Mouse (Mus musculus) layer of hippocampus, adult 18-20 months (tissue): ENCODE results near the gene Taf3. TPM values are rescaled to one million over a fixed set of nuclear protein-coding genes. Genes with fewer than 3 reads are reported as not detected.

Experiments used
- DNase-seq, 2 experiments: peaks; one replicate each; pipeline ENCODE4 v3.0.0; 2022; ENCODE audit warnings: low spot score in 2 of 2
- total RNA-seq, 2 experiments: library from RNA; stranded (reverse); gene quantifications; 2 replicates each; pipeline ENCODE4 v1.2.3; 2021

Gene Taf3
- total RNA-seq, 2 experiments from 2014 or later = 15.6 to 16.2 TPM

DNA sequence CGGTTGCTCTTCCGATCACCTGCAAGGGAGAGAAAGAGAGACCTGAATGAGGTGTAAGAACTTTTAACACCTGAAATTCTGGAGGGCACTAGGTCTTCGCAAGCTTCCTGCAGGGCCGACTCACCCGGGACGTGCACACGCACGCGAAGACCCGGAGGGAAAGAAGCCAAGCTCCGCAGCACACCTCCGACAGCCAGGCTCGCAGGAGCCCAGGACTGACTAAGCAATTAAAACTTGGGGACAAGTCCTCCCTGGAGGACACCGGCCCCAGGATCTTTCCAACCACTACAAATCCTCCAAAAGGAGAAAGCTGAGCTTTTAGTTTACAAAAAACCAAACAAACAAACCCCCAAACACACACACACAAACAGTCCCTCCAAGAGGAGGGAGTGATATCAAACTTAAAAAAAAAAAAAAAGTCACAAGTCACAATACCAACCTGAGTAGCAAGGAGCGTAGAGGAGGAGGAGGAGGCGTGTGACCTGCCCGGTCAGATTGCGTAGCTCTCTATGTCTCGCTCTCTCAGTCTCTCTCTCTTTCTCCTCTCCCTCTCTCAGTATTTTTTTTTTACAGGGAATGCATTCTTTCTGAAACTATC is 170.3 kb downstream of the Taf3 start:
- DNase-seq = no peak

DNA sequence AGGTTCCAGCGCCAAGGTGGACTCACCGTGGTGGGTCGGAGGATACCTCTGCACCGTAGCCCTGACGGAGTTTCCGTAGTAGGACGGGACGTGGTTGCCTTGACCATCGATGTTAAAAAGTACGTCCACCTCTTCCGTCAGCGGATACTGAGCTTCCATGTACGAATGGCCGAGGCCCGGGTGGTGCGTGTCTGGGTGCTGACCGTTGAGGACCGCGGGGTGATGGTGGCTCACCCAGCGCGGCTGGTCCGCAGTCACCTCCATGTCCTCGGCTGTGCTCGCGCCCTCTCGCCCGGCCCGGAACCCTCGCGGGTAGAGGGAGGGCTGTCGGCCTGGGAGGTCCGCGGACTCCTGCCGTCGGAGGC is 171.1 kb downstream of the Taf3 start:
- DNase-seq = no peak

DNA sequence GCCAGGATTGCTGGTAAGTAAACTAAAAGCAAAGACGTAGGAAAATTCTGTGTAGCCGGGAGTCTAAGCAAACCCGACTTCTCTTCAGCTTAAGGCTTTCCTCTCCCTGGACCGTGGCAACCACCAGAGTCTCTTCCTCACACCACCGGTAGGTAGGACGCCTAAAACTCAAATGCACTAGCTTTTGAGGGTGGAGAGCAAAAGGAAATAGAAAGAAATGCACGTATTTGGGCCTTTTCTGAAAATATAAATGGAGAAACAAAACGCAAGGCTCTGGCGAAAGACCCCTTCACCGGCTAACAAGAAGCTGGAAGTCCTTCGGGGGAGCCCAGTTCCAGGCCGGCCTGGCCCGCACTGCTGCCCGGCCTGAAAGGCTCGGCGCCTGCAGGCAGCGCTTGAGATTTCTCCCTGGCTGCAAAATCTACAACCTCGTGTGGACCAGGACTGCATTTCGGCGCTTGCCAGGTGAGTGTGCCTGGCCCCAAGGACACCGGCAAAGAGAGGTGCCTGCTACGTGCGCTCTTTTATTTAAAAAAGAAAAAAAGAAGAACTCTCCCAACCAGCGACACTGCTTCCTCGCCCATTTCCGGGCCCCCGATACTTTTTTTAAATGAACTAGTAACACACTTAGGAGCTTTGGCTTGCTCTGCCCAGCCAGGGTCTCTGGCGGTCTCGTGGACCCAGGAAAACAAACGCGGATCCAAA is 171.6 kb downstream of the Taf3 start:
- DNase-seq = no peak

DNA sequence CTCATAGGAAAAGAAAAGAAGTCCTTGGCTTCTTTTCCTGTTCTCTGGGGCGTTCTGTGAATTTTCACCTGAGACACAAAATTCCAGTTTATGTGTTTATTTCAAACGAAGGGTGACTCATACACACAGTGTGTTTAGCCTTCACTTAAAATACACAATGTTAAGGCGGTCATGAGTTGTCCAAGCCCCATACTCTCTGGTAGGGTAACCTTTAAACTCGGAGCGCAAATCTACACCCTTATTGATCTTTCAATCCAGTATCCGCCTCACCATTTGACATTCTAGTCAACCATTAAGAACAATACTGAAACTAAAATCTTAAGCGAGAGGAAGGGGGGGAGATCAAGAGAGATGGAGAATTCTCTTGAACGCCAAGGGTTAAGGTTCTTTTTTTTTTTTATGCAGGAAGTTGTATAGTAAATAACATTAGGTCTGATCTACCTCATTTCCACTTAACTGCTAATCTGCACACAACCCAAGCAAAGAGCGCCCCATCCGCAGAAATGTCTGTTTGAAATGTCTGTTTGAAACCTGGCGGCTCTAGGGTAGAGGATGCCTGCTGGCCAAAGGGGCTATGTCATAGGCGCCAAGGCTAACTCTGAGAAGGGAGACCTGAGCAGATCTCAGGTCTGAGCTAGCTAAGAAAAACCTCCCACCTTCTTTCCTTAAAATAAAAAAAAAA is 172.6 kb downstream of the Taf3 start:
- no peak for DNase-seq

DNA sequence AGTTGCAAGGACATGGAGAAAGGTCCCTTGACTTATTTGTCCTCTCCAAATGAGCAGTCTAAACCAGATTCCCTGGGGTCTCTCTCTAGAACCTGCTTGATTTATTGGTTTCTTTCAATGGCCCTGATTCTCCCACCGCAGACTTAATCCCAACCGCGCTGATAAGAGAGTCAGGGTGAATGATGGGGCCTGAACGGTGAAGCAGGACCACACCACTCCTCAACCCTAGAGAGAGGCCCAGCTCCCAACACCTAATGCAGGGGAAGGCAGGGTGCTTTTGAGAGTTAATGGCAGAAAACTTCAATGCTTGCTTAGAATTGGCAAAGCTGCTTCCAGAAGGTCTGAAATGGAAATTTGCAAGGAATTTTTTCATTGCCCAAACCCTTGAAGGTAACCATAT is 173.2 kb downstream of the Taf3 start:
- DNase-seq = no peak

DNA sequence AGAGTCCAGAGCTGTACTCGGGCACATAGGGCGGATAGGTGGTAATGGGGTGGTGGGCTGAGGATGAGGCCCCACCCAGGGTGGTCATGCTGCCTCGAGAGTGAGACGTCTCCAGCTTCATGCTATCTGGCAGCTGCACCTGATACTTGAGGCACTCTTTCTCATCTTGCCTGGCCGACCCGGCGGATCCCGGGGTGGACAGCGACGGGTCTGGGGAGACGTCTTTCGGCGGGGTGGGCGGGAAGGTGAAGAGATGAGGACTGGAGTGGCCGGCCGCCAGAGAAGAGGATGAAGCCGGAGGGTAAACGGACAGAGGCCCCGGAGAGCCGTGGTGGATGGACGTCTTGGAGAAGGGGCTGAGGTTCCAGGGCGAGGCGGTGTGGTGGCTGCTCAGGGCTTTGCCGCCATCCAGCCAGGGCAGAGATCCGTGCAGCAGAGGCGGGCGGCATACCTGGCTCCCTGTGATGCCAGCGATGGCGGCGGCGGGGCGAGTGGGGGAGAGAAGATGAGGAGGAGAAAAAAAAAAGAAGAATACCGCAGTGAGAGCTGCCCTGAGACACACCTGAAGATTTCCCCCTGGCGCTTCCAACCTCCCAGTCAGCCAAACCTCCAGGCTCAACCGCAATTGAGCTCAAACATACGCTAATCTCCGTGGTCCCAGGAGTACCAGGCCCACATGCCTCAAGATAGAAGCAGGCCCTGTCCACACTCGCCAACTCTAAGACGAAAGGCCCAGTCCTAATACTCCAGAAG is 173.8 kb downstream of the Taf3 start:
- DNase-seq = no peak

DNA sequence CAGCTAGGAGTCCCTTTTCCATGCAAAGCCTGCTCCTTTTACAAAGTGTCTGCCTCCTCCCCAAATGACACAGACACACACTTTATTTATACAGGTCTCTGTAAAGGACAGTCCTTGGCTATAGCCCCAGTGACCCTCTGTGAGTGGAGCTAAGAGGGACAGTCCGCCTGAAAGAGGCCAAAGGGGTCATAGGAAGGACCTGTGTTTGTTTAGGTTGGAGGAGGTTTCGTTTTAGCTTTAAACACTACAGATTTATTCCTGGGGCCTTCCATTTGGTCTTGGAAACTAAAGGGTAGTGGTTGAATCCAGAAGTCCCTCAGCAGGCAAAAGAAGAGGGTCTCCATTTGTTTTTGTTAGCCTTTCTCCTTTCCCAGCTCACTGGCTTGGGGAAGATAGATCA is 174.6 kb downstream of the Taf3 start:
- no peak for DNase-seq

DNA sequence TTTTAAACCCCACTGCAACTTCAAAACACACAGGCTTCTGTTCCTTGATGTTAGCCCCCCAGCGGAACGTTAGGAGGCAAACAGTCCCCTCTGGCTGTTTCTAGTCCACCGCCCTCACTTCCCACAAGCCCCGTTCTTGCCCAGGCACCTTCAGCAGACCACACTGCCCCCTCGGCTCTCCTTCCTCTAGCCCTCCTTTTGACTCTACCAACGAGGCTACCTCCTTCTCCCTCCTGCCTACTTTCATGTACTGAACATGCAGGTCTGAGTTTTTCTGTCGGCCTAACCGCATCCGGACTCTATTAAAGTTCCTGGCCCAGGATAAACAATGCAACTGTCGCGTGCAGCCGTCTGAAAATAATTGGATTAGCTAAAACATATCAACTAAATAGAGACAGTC is 175.7 kb downstream of the Taf3 start:
- DNase-seq = no peak

DNA sequence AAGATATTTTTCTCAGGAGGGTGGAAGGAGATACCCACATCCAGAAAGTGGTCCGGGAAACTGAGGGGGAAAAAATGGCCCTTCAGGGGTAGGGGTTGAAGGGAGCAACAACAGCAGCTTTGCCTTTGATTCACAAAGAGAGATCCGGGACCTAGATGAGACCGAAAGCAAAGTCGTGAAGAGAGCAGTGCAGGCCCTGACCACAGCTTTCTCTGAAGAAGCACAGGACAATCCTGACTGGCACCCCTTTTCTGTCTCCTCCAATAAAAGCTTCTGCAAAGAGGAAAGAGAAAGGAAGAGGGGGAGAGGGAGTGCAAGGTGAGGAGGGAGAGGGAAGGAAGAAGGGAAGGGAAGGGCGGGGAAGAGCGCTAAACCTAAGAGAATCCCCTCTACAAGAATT is 176.6 kb downstream of the Taf3 start:
- no peak for DNase-seq

DNA sequence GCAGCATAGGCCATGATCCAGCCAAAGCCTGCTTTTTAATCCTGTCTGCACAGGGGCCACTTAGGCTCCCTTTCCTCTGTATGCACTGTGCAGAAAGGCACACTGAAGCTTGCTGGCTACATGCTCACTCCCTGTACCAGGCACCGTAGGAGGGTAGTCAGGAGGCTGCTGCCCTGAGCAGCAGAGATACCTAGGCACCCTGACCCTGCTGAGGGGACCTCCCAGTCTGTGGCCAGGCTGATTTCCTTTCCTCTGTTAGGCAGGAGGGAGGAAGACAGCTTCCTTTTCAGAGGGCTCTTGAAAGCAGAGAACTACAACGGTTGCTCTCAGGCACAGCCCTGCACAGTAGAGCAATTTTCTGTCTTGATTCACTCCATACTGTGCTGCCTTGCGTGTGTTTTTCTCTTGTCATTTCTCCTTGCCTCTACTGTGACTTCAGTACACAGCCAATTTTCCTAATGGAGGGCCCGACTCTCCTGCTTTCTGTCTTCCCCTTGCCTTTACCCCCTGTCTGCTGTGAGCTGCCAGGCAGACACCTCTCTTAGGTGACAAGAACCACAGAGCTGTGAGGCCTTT is 177.2 kb downstream of the Taf3 start:
- no peak for DNase-seq

DNA sequence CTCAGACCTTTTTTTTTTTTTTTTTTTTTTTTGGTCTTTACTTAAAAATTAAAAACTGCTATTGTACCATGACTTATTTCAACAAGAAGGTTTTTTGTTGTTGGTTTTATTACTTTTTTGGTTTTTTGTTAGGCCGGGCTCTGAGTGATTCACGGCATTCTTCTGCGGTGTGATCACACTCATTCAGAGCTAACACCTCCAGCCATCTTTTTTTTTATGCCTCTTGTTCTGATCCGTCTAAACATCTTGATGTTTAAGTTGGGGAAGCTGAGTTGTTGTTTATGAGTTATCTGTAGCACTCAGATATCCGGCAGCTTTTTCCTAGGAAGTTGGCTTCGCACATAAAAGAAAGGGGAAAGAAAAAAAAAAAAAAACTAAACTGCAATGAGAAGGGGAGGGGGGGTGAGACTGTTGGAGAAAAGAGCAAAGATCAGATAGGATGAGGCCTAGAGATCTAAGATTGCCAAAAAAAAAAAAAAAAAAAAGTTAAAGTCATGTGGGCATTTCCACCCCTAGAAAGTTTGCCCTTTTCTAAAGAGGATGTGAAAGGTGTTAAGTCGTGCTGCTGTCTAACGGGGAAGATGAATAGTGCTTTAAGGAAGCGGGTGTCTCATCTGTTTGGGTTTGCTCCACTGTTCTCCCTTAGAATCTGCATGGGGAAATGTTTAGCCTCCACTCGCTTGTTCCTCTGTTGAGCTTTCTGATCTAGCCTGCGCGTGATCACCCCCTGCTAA is 181.1 kb downstream of the Taf3 start:
- no peak for DNase-seq

Other genes with a start within 250 kb of the Taf3 start
- not detected for gene 4930412O13Rik, start 167.3 kb downstream of the Taf3 start, total RNA-seq
- gene 9230102O04Rik, start 159.1 kb downstream of the Taf3 start, total RNA-seq = not detected
- gene Gata3, start 158.6 kb downstream of the Taf3 start, total RNA-seq = not detected
- gene Atp5c1, start 31.9 kb upstream of the Taf3 start, total RNA-seq = 100 to 1,000 TPM; 256 to 261 TPM
- gene Kin, start 32.0 kb upstream of the Taf3 start, total RNA-seq = 10 to 100 TPM; 10.3 to 10.4 TPM
- gene Itih2, start 82.8 kb upstream of the Taf3 start, total RNA-seq = 1 to 10 TPM; 1.2 to 1.5 TPM
- gene Itih5, start 105.0 kb upstream of the Taf3 start, total RNA-seq = 10 to 100 TPM; 11.4 to 12.2 TPM